Mouse (Mus musculus) fat pad, adult 2 months (tissue): Measurements from ENCODE around the gene Nr3c2.

Experiments used
- DNase-seq: peaks from one replicate; pipeline ENCODE4 v3.0.0-alpha.2; 2011; ENCODE audit warnings: low read depth, low spot score; ENCODE audit errors: extremely low read depth

The Nr3c2 gene

GRCm38 (mm10) chr8:76971761-76972404 is 72.6 kb downstream of the Nr3c2 start:
- no peak for DNase-seq

GRCm38 (mm10) chr8:76972947-76973552 is 73.8 kb downstream of the Nr3c2 start:
- DNase-seq = no peak

- DNase-seq = no peak
Measured at GRCm38 (mm10) chr8:76977907-76978306, 78.7 kb downstream of the Nr3c2 start.

- DNase-seq = no peak
Measured at GRCm38 (mm10) chr8:76984082-76984481, 84.8 kb downstream of the Nr3c2 start.

- DNase-seq = no peak
Measured at GRCm38 (mm10) chr8:76984851-76985250, 85.6 kb downstream of the Nr3c2 start.

GRCm38 (mm10) chr8:76987876-76988275 is 88.6 kb downstream of the Nr3c2 start:
- no peak for DNase-seq

- DNase-seq = no peak
Measured at GRCm38 (mm10) chr8:76998276-76998675, 99.0 kb downstream of the Nr3c2 start.

- no peak for DNase-seq
Measured at GRCm38 (mm10) chr8:77009425-77009824, 110.2 kb downstream of the Nr3c2 start.

GRCm38 (mm10) chr8:77011985-77012384 is 112.7 kb downstream of the Nr3c2 start:
- peak; percentile 33 for DNase-seq

- DNase-seq = no peak
Measured at GRCm38 (mm10) chr8:77012641-77013040, 113.4 kb downstream of the Nr3c2 start.

GRCm38 (mm10) chr8:77016713-77017112 is 117.5 kb downstream of the Nr3c2 start:
- no peak for DNase-seq

- DNase-seq = no peak
Measured at GRCm38 (mm10) chr8:77023837-77024710, 124.8 kb downstream of the Nr3c2 start.

GRCm38 (mm10) chr8:77031213-77031612 is 132.0 kb downstream of the Nr3c2 start:
- no peak for DNase-seq

- DNase-seq = no peak
Measured at GRCm38 (mm10) chr8:77033706-77034464, 134.6 kb downstream of the Nr3c2 start.

- DNase-seq = no peak
Measured at GRCm38 (mm10) chr8:77034465-77034829, 135.2 kb downstream of the Nr3c2 start.

- no peak for DNase-seq
Measured at GRCm38 (mm10) chr8:77041214-77041613, 142.0 kb downstream of the Nr3c2 start.

GRCm38 (mm10) chr8:77044849-77045248 is 145.6 kb downstream of the Nr3c2 start:
- DNase-seq = no peak

- DNase-seq = peak; percentile 64
Measured at GRCm38 (mm10) chr8:77045711-77046110, 146.5 kb downstream of the Nr3c2 start.

GRCm38 (mm10) chr8:77046217-77046616 is 147.0 kb downstream of the Nr3c2 start:
- peak; percentile 40 for DNase-seq

GRCm38 (mm10) chr8:77046731-77047130 is 147.5 kb downstream of the Nr3c2 start:
- DNase-seq = no peak
